Mouse (Mus musculus) forebrain, embryonic 15.5 days (tissue): ENCODE results near the gene Tmtc1. TPM values are rescaled to one million over a fixed set of nuclear protein-coding genes. Genes with fewer than 3 reads are reported as not detected.

Experiments
- ATAC-seq: fragments of 200-750 bp; cut with Nextera tagmentation; replicated peaks from 2 replicates; pipeline ENCODE4 v1.8.0; 2017; ENCODE audit warnings: mild to moderate bottlenecking, moderate TSS enrichment, moderate library complexity
- H3K27ac ChIP-seq: fragments of 300-500 bp; sonication (generic); replicated peaks from 2 replicates; pipeline ENCODE4 v1.5.1; 2015; ENCODE audit warnings: mild to moderate bottlenecking, inconsistent platforms
- H3K27me3 ChIP-seq: fragments of 300-500 bp; sonication (generic); 2 replicates; pipeline ENCODE4 v1.6.1; 2015; ENCODE audit warnings: inconsistent platforms
- H3K36me3 ChIP-seq: fragments of 300-500 bp; sonication (generic); 2 replicates; pipeline ENCODE4 v1.6.1; 2015; ENCODE audit warnings: mild to moderate bottlenecking, inconsistent platforms
- H3K4me1 ChIP-seq: fragments of 300-500 bp; sonication (generic); 2 replicates; pipeline ENCODE4 v1.6.1; 2015; ENCODE audit warnings: inconsistent platforms
- H3K4me2 ChIP-seq: fragments of 300-500 bp; sonication (generic); replicated peaks from 2 replicates; pipeline ENCODE4 v1.6.1; 2015; ENCODE audit warnings: mild to moderate bottlenecking, inconsistent platforms
- H3K4me3 ChIP-seq: fragments of 300-500 bp; sonication (generic); 2 replicates; pipeline ENCODE4 v1.5.1; 2015; ENCODE audit warnings: mild to moderate bottlenecking, inconsistent platforms
- H3K9ac ChIP-seq: fragments of 300-500 bp; sonication (generic); replicated peaks from 2 replicates; pipeline ENCODE4 v1.6.1; 2015; ENCODE audit warnings: mild to moderate bottlenecking, inconsistent platforms
- H3K9me3 ChIP-seq: fragments of 300-500 bp; sonication (generic); 2 replicates; pipeline ENCODE4 v1.6.1; 2016; ENCODE audit warnings: inconsistent platforms
- WGBS: fragments of 180-500 bp; shearing (Covaris S2); methylation state at CpG from one replicate; pipeline ENCODE4 v1.1.7; 2015; ENCODE audit warnings: mixed read lengths; 5-methylcytosine and 5-hydroxymethylcytosine counted together
- polyA plus RNA-seq: library from polyadenylated mRNA; unstranded; fragments of >200 nt; fragmentation: Nextera tagmentation; extraction: Ambion mirVana; gene quantifications from 2 replicates; pipeline ENCODE4 v1.2.1, GENCODE M21; 2015

Tmtc1 gene
- polyA plus RNA-seq, 1 experiment from 2014 or later, result 2.6 TPM

DNA sequence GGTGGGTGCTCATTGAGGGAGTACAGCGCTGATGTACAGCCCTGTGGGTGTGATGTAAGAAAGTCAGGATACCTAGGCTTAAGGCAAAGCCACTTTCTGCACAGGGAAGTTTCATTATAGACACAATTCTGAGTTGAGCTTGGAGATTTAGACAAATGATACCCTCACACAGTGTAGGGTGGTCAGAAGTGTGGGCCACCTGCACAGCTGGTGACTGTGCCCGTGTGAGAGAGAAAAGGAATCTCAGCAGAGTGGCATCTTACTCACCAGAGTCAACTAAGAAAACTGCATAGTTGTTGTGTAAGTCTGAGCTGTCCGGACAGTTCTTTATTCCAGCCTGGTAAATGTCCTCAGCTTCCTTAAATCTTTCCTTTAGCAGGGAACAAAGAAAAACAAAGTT, 195.0 kb downstream of the Tmtc1 start:
- no peaks in the 10 kb centered on the region for H3K27me3 ChIP-seq
- WGBS, result 80% methylated on average over 3 of the region's 3 CpGs
- H3K4me3 ChIP-seq, result no peak overlapping the region
- ATAC-seq, result no peak; the same call in 1 of the 2 replicates
- no peak overlapping the region for H3K9ac ChIP-seq
- H3K36me3 ChIP-seq, result no peaks in the 10 kb centered on the region
- H3K4me2 ChIP-seq, result no peak overlapping the region
- no peak overlapping the region for H3K27ac ChIP-seq
- no peaks in the 10 kb centered on the region for H3K4me1 ChIP-seq
- H3K9me3 ChIP-seq, result no peaks in the 10 kb centered on the region

DNA sequence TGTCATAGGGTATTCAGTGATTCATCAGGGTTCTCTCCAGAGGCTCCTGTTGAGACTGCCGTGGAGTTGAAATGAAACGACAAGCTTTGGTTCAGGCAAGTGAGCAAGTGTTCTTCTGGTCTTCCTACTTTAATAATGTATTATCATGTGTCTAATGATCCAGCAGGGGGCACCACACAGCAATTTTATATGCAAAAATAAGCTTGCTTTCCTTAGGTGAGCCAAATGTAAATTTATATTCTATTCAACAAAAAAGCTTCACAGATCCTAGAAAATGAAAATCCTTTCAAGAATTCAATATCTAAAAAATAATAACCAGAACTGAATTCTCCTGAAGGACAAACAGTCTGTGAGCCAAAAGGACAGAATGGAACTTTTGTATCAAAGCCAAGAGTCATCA, 195.6 kb downstream of the Tmtc1 start:
- WGBS, result 26% methylated on average over 2 of the region's 2 CpGs
- no peak overlapping the region for H3K27ac ChIP-seq
- no peak for ATAC-seq
- H3K9me3 ChIP-seq, result no peaks in the 10 kb centered on the region
- no peaks in the 10 kb centered on the region for H3K4me1 ChIP-seq
- H3K36me3 ChIP-seq, result no peaks in the 10 kb centered on the region
- H3K4me3 ChIP-seq, result no peak overlapping the region
- H3K4me2 ChIP-seq, result no peak overlapping the region
- no peak overlapping the region for H3K9ac ChIP-seq
- H3K27me3 ChIP-seq, result no peaks in the 10 kb centered on the region

DNA sequence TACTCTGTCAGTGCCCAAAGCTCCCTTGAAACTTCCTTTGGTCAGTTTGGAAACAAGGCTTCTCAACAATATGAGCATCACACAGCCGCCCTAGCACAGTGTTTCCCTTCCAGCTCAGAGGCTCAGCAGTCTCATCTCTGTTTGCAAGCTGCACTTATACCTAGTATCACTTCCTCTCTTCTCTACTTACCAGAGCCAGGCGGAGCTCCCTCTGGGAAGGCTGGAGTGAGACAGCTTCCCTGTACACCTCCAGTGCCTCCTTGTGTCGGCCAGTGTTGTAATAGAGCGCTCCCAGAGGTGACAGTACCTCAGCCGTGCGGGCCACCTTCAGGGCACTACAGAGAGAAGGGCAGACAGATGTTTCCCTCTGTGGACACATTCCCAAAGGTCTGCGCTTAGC, 197.6 kb downstream of the Tmtc1 start:
- no peak overlapping the region for H3K4me3 ChIP-seq
- ATAC-seq, result no peak
- no peaks in the 10 kb centered on the region for H3K27me3 ChIP-seq
- no peaks in the 10 kb centered on the region for H3K36me3 ChIP-seq
- no peak overlapping the region for H3K9ac ChIP-seq
- no peaks in the 10 kb centered on the region for H3K9me3 ChIP-seq
- 84% methylated on average over 7 of the region's 7 CpGs for WGBS
- H3K27ac ChIP-seq, result no peak overlapping the region
- H3K4me1 ChIP-seq, result no peaks in the 10 kb centered on the region
- no peak overlapping the region for H3K4me2 ChIP-seq

DNA sequence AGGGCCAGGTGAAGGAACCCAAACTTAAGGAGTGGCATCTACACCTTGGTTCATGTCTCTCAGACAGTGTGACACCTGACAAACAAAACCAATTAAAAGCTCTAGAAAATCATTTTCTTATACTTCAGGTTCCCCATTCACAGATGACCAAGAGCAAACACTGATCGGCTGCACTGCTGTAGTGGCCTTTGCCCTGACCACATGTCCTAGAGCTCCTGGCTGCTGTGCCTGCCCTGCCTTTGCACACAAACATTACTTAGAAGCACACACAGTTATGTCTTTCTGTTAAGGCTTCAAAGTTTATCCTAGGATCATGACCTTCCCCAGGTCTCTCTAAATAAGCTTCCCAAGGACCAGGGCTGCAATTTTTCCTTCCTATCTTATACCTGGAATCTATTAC, 199.4 kb downstream of the Tmtc1 start:
- H3K4me1 ChIP-seq, result no peaks in the 10 kb centered on the region

DNA sequence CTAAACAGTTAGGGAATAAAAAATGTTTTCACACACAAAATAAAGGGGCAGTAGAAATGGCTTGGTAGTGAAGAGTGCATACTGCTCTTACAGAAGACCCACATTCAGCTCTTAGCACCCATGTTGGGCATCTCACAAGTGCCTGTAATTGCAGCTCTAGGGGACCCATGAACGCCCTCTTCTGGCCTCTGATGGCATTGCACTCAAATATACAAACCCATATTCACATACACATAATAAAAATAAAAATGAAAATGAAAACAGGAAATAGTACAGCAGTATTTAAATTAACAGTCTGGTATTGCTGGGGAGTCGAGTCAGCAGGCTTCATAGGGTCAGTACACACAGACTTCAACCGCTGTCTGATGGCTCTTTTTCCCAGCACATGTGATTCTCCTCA, 201.9 kb downstream of the Tmtc1 start:
- Histone ChIP-seq H3K27me3 (no peaks in the 10 kb centered on the region), H3K27ac (no peak overlapping the region), H3K4me3 (no peak overlapping the region), H3K36me3 (no peaks in the 10 kb centered on the region), H3K4me2 (no peak overlapping the region), H3K9ac (no peak overlapping the region), H3K4me1 (no peaks in the 10 kb centered on the region), H3K9me3 (no peaks in the 10 kb centered on the region)
- ATAC-seq, result no peak
- WGBS, result 61% methylated on average over 3 of the region's 3 CpGs

More for the DNA sequence above, 199.4 kb downstream of the Tmtc1 start:
- Histone ChIP-seq H3K4me3 (no peak overlapping the region), H3K9me3 (no peaks in the 10 kb centered on the region), H3K27me3 (no peaks in the 10 kb centered on the region), H3K9ac (no peak overlapping the region), H3K27ac (no peak overlapping the region), H3K4me2 (no peak overlapping the region), H3K36me3 (no peaks in the 10 kb centered on the region)
- no peak for ATAC-seq
- WGBS, result 91% methylated on average over 1 of the region's 1 CpGs

DNA sequence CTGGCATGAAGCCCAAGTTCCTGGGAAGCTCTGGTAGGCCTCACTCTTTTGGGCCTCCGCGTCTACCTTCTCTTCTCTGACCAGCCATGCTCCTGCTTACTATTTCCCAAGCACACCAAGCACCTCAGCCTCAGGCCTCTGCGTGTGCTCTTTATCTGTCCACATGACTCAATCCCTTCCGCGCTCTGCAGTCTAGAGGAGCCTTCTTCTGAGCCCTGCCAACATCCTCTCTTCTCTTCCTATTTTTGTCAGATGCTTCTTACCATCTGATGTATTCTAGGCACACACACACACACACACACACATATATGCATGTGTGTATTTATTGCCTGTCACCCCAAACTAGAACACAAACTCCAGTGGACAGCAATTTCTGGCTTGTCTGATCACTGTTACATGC, 202.5 kb downstream of the Tmtc1 start:
- Histone ChIP-seq H3K4me1 (no peaks in the 10 kb centered on the region), H3K9ac (no peak overlapping the region), H3K4me2 (no peak overlapping the region), H3K4me3 (no peak overlapping the region), H3K36me3 (no peaks in the 10 kb centered on the region), H3K27ac (no peak overlapping the region), H3K27me3 (no peaks in the 10 kb centered on the region), H3K9me3 (no peaks in the 10 kb centered on the region)
- WGBS, result 93% methylated on average over 5 of the region's 5 CpGs
- no peak for ATAC-seq

DNA sequence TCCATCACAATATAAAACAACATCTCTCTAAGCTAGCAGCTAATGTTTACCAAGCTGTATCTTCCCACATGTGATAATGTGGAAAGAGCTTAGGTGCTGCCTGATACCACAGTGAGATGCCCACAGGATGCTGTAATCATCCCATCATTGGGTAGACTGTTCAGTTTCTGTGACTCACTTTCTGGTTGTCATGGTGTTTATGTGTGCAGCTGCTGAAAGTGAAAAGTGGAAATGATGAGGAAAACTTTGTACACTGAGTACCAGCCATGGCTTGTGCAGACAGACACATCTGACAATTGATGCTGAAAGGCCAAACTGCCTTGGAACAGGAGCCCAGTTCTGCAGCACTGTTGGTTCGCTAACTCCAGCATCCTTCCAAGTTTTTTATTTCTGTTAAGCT, 204.9 kb downstream of the Tmtc1 start:
- no peaks in the 10 kb centered on the region for H3K4me1 ChIP-seq
- no peak overlapping the region for H3K4me3 ChIP-seq
- H3K9me3 ChIP-seq, result no peaks in the 10 kb centered on the region
- H3K36me3 ChIP-seq, result no peaks in the 10 kb centered on the region
- H3K27me3 ChIP-seq, result no peaks in the 10 kb centered on the region
- H3K9ac ChIP-seq, result no peak overlapping the region
- no peak overlapping the region for H3K4me2 ChIP-seq
- ATAC-seq, result no peak
- no peak overlapping the region for H3K27ac ChIP-seq
- 100% methylated on average over 1 of the region's 1 CpGs for WGBS

DNA sequence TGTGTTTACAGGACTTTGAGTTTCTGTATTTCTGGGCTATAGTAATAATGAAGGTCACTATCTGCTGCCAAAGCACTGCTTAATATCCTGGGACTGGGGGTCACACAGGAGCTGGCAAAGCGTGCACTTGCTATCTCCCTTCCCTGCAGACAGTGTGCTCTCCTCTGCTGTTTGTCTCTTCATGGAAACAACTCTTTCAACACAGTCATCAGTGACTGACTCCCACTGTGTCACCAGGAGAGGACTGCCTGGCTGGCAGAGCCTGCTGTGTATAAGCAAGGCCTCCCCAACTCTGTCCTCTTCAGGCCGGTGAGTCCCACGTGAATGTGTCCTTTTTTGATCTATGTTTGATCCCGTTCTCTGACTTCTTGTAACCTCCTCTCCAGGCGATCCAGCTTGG, 206.7 kb downstream of the Tmtc1 start:
- Histone ChIP-seq H3K9ac (no peak overlapping the region), H3K4me3 (no peak overlapping the region), H3K27ac (no peak overlapping the region), H3K4me2 (no peak overlapping the region), H3K4me1 (no peaks in the 10 kb centered on the region), H3K27me3 (no peaks in the 10 kb centered on the region), H3K9me3 (no peaks in the 10 kb centered on the region), H3K36me3 (no peaks in the 10 kb centered on the region)
- WGBS, result 53% methylated on average over 5 of the region's 5 CpGs
- no peak for ATAC-seq

DNA sequence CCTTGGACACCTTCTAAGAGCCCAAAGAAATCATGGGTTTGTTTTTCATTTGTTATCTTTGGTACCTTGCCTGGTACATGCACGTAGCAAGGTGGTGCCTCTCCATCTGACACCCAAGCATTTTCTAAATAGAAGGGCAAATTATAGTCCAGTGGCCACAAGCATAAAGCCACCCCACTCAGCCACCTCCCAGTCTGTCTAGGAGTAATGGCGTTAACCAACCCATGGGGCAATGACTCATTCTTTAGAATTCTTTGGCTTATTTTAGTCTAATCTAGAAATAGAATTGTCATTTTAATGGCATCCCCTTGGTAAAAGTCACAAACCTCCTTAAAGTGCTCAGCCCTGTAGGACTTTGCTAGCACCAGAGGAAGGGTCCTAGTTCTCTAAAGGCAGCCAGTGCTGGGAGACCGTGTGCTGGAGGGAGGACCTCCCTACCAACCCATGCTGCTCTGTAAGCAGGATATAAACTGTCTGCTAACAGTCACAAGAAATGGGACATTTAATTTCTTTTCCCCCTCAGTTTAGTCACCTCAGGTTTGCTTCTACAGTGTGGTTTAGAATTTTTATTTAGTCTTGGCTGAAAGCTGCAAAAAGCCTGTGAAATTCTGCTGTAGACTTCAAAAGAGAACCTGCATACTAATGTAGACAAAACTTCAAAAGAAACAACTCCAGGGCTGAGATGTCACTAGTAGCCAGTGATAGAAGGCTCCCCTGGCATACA, 209.9 kb downstream of the Tmtc1 start:
- Histone ChIP-seq H3K36me3 (no peaks in the 10 kb centered on the region), H3K4me1 (no peaks in the 10 kb centered on the region), H3K27me3 (no peaks in the 10 kb centered on the region), H3K9ac (no peak overlapping the region), H3K4me2 (no peak overlapping the region), H3K4me3 (no peak overlapping the region), H3K9me3 (no peaks in the 10 kb centered on the region), H3K27ac (no peak overlapping the region)
- ATAC-seq, result no peak
- 84% methylated on average over 3 of the region's 3 CpGs for WGBS

DNA sequence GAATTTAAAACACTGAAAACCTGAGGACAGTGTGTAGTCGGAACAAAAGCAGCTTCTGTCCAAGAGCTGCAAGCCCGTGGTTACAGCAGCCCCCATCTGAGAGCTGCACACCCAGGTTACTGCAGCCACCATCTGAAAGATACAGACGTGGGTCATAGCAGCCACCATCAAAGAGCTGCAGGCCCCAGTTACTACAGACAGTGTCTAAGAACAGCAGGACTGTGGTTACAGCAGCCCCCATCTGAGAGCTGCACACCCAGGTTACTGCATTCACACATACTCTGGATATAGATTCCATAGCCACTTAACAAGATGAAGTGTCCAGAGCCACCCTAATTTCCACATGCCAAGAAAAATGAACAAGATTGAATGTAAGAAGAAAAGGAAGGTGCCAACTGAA, 216.6 kb downstream of the Tmtc1 start:
- 48% methylated on average over 3 of the region's 3 CpGs for WGBS
- no peaks in the 10 kb centered on the region for H3K9me3 ChIP-seq
- no peaks in the 10 kb centered on the region for H3K27me3 ChIP-seq
- no peak overlapping the region for H3K4me2 ChIP-seq
- no peak overlapping the region for H3K4me3 ChIP-seq
- no peaks in the 10 kb centered on the region for H3K36me3 ChIP-seq
- H3K4me1 ChIP-seq, result no peaks in the 10 kb centered on the region
- H3K27ac ChIP-seq, result no peak overlapping the region
- no peak overlapping the region for H3K9ac ChIP-seq
- no peak for ATAC-seq

DNA sequence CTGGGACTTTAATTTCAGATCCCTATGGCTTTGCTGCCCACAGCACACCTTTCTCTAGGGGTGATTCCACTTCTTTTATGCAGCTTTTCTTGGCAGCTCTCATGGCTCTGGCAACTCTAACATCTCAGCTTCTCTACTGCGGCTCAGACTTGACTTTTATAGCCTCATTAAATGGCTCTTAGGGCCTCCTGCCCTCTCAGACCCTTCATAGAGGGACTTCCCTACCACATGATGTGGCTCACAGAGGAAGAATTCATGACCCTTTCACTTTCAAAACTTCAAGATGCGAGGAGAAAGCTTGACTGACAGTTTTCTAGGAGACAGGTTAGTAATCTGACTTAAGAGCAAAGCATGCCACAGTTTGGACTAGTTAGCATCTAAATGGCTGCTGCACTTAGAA, 221.5 kb downstream of the Tmtc1 start:
- H3K4me1 ChIP-seq, result no peaks in the 10 kb centered on the region
- no peak overlapping the region for H3K27ac ChIP-seq
- H3K27me3 ChIP-seq, result no peaks in the 10 kb centered on the region
- H3K36me3 ChIP-seq, result no peaks in the 10 kb centered on the region
- 64% methylated on average over 2 of the region's 2 CpGs for WGBS
- H3K9me3 ChIP-seq, result no peaks in the 10 kb centered on the region
- no peak overlapping the region for H3K9ac ChIP-seq
- ATAC-seq, result no peak
- no peak overlapping the region for H3K4me2 ChIP-seq
- H3K4me3 ChIP-seq, result no peak overlapping the region

DNA sequence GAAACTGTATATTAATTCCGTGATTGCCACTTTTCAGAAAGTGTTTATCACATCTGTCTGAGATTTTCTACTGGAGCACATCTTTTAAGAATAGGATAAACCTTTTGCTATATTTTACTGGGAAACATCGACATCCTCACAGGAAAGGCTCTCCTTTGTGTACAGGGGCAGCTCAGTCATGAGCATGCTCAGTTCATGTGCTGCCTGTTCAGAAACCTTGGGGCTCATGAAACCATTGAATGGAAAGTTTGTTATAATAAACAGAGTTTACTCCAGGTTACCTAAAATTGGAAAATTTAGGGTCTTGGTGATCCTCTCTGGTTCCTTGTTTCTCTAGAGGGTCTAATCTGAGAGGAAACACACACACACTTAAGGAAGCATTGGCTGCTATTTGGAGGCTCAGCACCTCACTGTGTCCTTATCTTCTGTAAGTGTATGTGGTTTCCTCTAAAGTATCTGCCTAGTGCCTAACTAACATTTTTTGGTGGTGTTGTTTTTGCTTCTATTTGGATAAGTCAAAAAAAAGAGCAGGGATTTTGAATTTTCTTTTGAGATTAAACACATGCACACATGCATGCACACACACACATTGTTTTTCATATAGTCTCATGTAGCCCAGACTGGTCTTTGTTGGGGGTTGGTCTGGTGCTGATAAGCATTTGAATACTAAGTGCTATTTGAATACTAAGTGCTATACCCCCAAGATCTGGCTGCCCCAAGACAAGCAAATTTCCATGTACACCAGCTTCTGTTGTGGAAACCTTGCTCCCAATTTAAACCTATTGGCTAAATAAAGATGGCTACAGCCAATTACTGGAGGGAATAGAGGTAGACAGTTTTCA, 225.7 kb downstream of the Tmtc1 start:
- Histone ChIP-seq H3K9me3 (no peaks in the 10 kb centered on the region), H3K27me3 (no peaks in the 10 kb centered on the region), H3K4me1 (no peaks in the 10 kb centered on the region), H3K4me2 (no peak overlapping the region), H3K4me3 (no peak overlapping the region), H3K27ac (no peak overlapping the region), H3K36me3 (no peaks in the 10 kb centered on the region), H3K9ac (no peak overlapping the region)
- ATAC-seq, result no peak
- 85% methylated on average over 2 of the region's 2 CpGs for WGBS
